Mouse (Mus musculus): ENCODE measurements at regions not wholly inside any gene's neighbourhood (a gene's known extent, or its start where the extent isn't known, plus 50 kb on each side); places are given as distances from the start of the nearest gene placed in this dataset.

- 81% methylated on average over 2 of the region's 2 CpGs for WGBS
- Histone ChIP-seq H3K9ac (no peak overlapping the region), H3K4me3 (replicated peaks) (no peak overlapping the region), H3K9me3 (no peaks in the 10 kb centered on the region), H3K4me1 (no peaks in the 10 kb centered on the region), H3K4me2 (no peak overlapping the region), H3K36me3 (no peaks in the 10 kb centered on the region), H3K27me3 (replicated peaks) (no peaks in the 10 kb centered on the region), H3K27ac (no peak overlapping the region)
- ATAC-seq (ENCODE audit: insufficient read depth, low FRiP score, low read depth), result no peak
Observed at GRCm38 (mm10) chr10:16231821-16232220, 1491.2 kb upstream of the Cited2 start.

DNA sequence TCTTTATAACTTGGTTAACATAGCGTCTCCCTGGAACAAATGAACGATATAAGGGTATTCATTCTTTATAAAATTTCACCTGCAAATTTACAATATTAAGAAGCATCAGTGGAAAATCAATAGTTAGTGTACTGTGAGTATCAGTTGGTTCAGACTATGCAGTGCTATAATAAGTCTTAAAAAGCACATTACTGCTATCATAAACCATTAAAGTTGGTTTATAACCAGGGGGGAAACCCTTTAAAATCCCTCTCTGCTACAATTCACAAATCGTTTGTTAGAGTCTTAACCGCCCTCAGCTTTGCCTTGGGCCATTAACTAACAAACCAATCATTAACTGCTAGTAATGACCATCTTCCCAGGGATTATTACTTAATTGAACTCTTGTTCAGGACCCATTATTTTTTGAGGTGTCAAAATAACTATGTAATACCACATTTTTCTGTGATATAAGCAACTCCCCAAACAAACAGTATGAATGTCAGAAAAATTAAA lies 1489.4 kb upstream of the Cited2 start:
- no peak for ATAC-seq (ENCODE audit: insufficient read depth, low FRiP score, low read depth)
- Histone ChIP-seq H3K4me1 (no peaks in the 10 kb centered on the region), H3K36me3 (no peaks in the 10 kb centered on the region), H3K9ac (no peak overlapping the region), H3K4me2 (no peak overlapping the region), H3K27ac (no peak overlapping the region), H3K4me3 (replicated peaks) (no peak overlapping the region), H3K9me3 (no peaks in the 10 kb centered on the region), H3K27me3 (replicated peaks) (no peaks in the 10 kb centered on the region)
- 80% methylated on average over 4 of the region's 4 CpGs for WGBS

GRCm38 (mm10) chr10:16256329-16256728 lies 1466.7 kb upstream of the Cited2 start:
- H3K4me3 ChIP-seq (replicated peaks), result no peak overlapping the region
- no peak overlapping the region for H3K4me2 ChIP-seq
- H3K36me3 ChIP-seq, result no peaks in the 10 kb centered on the region
- no peak overlapping the region for H3K9ac ChIP-seq
- H3K27me3 ChIP-seq (replicated peaks), result no peaks in the 10 kb centered on the region
- peak; percentile 96 for ATAC-seq (ENCODE audit: insufficient read depth, low FRiP score, low read depth)
- H3K4me1 ChIP-seq, result no peaks in the 10 kb centered on the region
- no peaks in the 10 kb centered on the region for H3K9me3 ChIP-seq
- H3K27ac ChIP-seq, result no peak overlapping the region

- 91% methylated on average over 5 of the region's 5 CpGs for WGBS
- ATAC-seq (ENCODE audit: insufficient read depth, low FRiP score, low read depth), result no peak
- no peaks in the 10 kb centered on the region for H3K4me1 ChIP-seq
- H3K27me3 ChIP-seq (replicated peaks), result no peaks in the 10 kb centered on the region
- no peak overlapping the region for H3K4me2 ChIP-seq
- no peak overlapping the region for H3K9ac ChIP-seq
- H3K9me3 ChIP-seq, result no peaks in the 10 kb centered on the region
- H3K4me3 ChIP-seq (replicated peaks), result no peak overlapping the region
- H3K27ac ChIP-seq, result no peak overlapping the region
- H3K36me3 ChIP-seq, result no peaks in the 10 kb centered on the region
Observed at GRCm38 (mm10) chr10:16272786-16273185, 1450.2 kb upstream of the Cited2 start.

GRCm38 (mm10) chr10:16317026-16317425 lies 1406.0 kb upstream of the Cited2 start:
- no peaks in the 10 kb centered on the region for H3K27me3 ChIP-seq (replicated peaks)
- 87% methylated on average over 10 of the region's 10 CpGs for WGBS
- H3K36me3 ChIP-seq, result no peaks in the 10 kb centered on the region
- no peak for ATAC-seq (ENCODE audit: insufficient read depth, low FRiP score, low read depth)
- H3K4me3 ChIP-seq (replicated peaks), result no peak overlapping the region
- H3K4me2 ChIP-seq, result no peak overlapping the region
- H3K27ac ChIP-seq, result no peak overlapping the region
- no peaks in the 10 kb centered on the region for H3K4me1 ChIP-seq
- H3K9me3 ChIP-seq, result no peaks in the 10 kb centered on the region
- H3K9ac ChIP-seq, result no peak overlapping the region

- Histone ChIP-seq H3K36me3 (no peaks in the 10 kb centered on the region), H3K4me3 (replicated peaks) (no peak overlapping the region), H3K27ac (no peak overlapping the region), H3K27me3 (replicated peaks) (no peaks in the 10 kb centered on the region), H3K4me2 (no peak overlapping the region), H3K9ac (no peak overlapping the region), H3K4me1 (no peaks in the 10 kb centered on the region), H3K9me3 (no peaks in the 10 kb centered on the region)
- 83% methylated on average over 1 of the region's 1 CpGs for WGBS
- no peak for ATAC-seq (ENCODE audit: insufficient read depth, low FRiP score, low read depth)
Observed at GRCm38 (mm10) chr10:16337546-16337945, 1385.5 kb upstream of the Cited2 start.

DNA sequence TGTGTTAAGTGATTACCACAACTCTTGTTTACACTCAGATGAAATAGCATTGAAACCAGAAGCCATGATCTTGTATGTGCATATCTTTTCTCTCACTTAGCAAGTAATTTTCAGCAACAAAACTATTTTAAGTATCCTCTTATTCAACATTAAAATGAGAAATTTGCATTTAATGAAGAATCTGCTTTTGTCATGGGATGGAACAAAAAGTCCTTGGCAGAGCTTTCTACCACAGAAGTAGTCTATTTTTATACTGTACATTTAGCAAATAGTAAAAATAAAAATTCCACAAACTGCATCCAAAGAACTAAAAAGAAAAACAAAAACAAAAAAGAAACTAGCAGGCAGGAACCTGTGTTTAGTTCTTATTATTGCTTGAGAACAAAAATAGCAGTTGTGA lies 1381.5 kb upstream of the Cited2 start:
- no peak overlapping the region for H3K4me2 ChIP-seq
- ATAC-seq (ENCODE audit: insufficient read depth, low FRiP score, low read depth), result no peak
- no peak overlapping the region for H3K4me3 ChIP-seq (replicated peaks)
- no peaks in the 10 kb centered on the region for H3K36me3 ChIP-seq
- H3K9ac ChIP-seq, result no peak overlapping the region
- no peak overlapping the region for H3K27ac ChIP-seq
- H3K9me3 ChIP-seq, result no peaks in the 10 kb centered on the region
- H3K27me3 ChIP-seq (replicated peaks), result no peaks in the 10 kb centered on the region
- no peaks in the 10 kb centered on the region for H3K4me1 ChIP-seq

- Histone ChIP-seq H3K27ac (no peak overlapping the region), H3K36me3 (no peaks in the 10 kb centered on the region), H3K27me3 (replicated peaks) (no peaks in the 10 kb centered on the region), H3K4me2 (no peak overlapping the region), H3K9me3 (no peaks in the 10 kb centered on the region), H3K9ac (no peak overlapping the region), H3K4me3 (replicated peaks) (no peak overlapping the region), H3K4me1 (no peaks in the 10 kb centered on the region)
- 91% methylated on average over 3 of the region's 3 CpGs for WGBS
- no peak for ATAC-seq (ENCODE audit: insufficient read depth, low FRiP score, low read depth)
Observed at GRCm38 (mm10) chr10:16364001-16364400, 1359.0 kb upstream of the Cited2 start.
